Mouse (Mus musculus) CH12.LX (cell line): ENCODE data around the gene Osbp.
A peak's percentile ranks its signal among the peaks of the same experiment; 100 is the strongest.

ENCODE experiments used
- BHLHE40 ChIP-seq: IDR thresholded peaks from 2 replicates; pipeline ENCODE4 v1.6.1; 2011; ENCODE audit warnings: mild to moderate bottlenecking, low read depth, low read length, improper control_type of control experiment
- CTCF ChIP-seq, 2 experiments: IDR thresholded peaks in 1 of 2; conservative IDR thresholded peaks in 1 of 2; 2 replicates each; pipeline ENCODE4 v1.5.1; 2011 to 2012; ENCODE audit warnings: low read depth in 2 of 2, low read length in 2 of 2, improper control_type of control experiment in 1 of 2, inconsistent platforms in 1 of 2, mild to moderate bottlenecking in 1 of 2, moderate library complexity in 1 of 2
- E2F4 ChIP-seq: IDR thresholded peaks from 2 replicates; pipeline ENCODE4 v1.6.1; 2011; ENCODE audit warnings: low read depth, low read length, improper control_type of control experiment; ENCODE audit not compliant: insufficient replicate concordance
- JUND ChIP-seq: conservative IDR thresholded peaks from 2 replicates; pipeline ENCODE4 v1.6.1; 2011; ENCODE audit warnings: low read depth, low read length, improper control_type of control experiment
- POLR2A ChIP-seq: IDR thresholded peaks from 2 replicates; pipeline ENCODE4 v1.6.1; 2011; ENCODE audit warnings: low read depth, mild to moderate bottlenecking, improper control_type of control experiment, low read length
- RAD21 ChIP-seq: IDR thresholded peaks from 2 replicates; pipeline ENCODE4 v1.6.1; 2011; ENCODE audit warnings: low read depth, mild to moderate bottlenecking, low read length, improper control_type of control experiment, moderate library complexity
- RCOR1 ChIP-seq: conservative IDR thresholded peaks from 2 replicates; pipeline ENCODE4 v1.6.1; 2012; ENCODE audit warnings: low read depth, mild to moderate bottlenecking, inconsistent platforms, low read length, improper control_type of control experiment
- TCF12 ChIP-seq: IDR thresholded peaks from 2 replicates; pipeline ENCODE4 v1.6.1; 2014; ENCODE audit warnings: low read depth, mild to moderate bottlenecking, inconsistent platforms, low read length, improper control_type of control experiment
- USF1 ChIP-seq: IDR thresholded peaks from 2 replicates; pipeline ENCODE4 v1.6.1; 2014; ENCODE audit warnings: low read depth, mild to moderate bottlenecking, inconsistent platforms, low read length, improper control_type of control experiment
- ZKSCAN1 ChIP-seq: IDR thresholded peaks from 2 replicates; pipeline ENCODE4 v1.6.1; 2012; ENCODE audit warnings: low read depth, inconsistent platforms, low read length, improper control_type of control experiment, borderline replicate concordance

- no peak for TF ChIP-seq CTCF (conservative IDR thresholded peaks at IDR 0.05 in 1 of 2, IDR thresholded peaks at IDR 0.05 in 1 of 2; ENCODE audit: low read depth in 2 of 2, low read length in 2 of 2)
- peak; percentile 53; the same call in 1 of the 2 replicates for TF ChIP-seq JUND
- no peak for TF ChIP-seq E2F4
- TF ChIP-seq ZKSCAN1: no peak
- no peak for TF ChIP-seq RCOR1
- no peak for TF ChIP-seq USF1
- TF ChIP-seq TCF12: peak; percentile 48; the same call in 1 of the 2 replicates
- no peak for TF ChIP-seq POLR2A
- TF ChIP-seq BHLHE40: 0 out of 2 replicates have a peak, but pooled peaks have one; percentile 31
- TF ChIP-seq RAD21: no peak
Observed at GRCm38 (mm10) chr19:11957396-11957795, 8.3 kb upstream of the Osbp start.
